Mouse (Mus musculus) cerebellum, adult 8-10 months (tissue): ENCODE measurements around the gene Mpnd.

Source experiments
- DNase-seq: peaks from one replicate; pipeline ENCODE4 v3.0.0; 2022

Mpnd gene

DNA sequence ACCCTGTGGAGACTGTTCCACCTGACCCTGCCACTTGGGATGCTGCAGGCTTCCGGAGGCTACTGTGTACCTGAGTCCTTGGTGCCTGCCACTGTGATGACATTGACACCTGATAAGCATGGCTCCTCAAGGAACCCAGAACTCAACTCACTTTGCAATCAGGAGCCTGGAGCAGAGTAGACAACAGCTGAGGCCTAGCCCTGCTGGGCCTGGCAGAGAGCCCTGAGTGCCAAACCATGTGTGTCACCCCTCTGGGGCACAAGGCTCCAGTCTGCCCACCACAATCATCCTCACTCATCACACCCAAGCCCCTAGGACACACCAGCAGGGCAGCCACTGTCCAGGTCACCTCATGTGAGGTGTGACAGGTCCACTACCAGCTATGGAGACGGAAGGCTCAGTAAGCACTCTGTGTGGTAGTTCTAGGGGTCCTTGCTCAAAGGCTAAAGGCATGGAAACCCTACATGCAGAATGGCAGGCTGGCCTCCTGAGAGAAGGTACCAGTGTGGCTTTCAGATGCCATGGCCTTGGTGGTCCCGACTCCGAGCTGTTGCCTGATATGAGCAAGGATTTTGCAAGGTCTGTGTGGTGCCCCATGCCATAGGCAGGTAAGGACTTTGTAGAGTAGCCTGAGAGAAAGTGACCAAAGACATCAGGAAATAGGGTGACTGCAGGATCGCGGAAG lies 15.0 kb downstream of the Mpnd start:
- no peak for DNase-seq

DNA sequence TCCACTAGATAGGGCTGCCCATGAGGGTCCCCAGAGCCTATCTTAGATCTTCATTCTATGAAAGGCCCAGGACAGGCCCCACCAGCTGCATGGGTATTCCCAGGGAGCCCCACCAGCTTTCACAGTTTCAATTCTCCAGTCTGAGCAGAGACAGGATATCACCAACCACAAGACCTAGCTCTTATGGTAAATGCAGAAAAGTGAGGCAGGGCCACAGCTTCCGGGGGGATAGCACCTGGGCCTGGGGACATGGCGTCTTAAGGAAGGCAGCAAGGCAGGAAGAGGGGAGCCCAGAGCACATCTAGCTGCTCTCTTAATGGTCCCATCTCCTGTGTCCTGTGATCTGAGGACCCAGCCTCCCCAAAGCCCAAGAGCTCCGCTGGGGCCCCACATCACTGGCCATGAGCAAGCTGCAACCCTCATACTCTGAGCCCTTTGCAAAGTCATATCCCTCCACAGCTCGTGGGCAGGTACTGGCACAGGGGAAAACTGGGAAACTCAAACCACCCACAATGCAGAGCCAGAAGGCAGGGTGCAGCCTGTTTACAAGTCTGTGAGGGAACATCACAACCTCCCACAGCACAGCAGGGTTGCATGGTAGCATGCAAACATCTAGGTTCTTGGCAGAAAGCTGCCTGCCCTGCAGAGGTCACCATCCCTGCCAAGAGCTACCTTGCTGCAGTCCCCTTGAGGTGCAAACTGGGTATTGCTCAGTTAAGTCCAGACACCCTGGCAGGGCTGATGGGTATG lies 15.8 kb downstream of the Mpnd start:
- peak; percentile 37 for DNase-seq

DNA sequence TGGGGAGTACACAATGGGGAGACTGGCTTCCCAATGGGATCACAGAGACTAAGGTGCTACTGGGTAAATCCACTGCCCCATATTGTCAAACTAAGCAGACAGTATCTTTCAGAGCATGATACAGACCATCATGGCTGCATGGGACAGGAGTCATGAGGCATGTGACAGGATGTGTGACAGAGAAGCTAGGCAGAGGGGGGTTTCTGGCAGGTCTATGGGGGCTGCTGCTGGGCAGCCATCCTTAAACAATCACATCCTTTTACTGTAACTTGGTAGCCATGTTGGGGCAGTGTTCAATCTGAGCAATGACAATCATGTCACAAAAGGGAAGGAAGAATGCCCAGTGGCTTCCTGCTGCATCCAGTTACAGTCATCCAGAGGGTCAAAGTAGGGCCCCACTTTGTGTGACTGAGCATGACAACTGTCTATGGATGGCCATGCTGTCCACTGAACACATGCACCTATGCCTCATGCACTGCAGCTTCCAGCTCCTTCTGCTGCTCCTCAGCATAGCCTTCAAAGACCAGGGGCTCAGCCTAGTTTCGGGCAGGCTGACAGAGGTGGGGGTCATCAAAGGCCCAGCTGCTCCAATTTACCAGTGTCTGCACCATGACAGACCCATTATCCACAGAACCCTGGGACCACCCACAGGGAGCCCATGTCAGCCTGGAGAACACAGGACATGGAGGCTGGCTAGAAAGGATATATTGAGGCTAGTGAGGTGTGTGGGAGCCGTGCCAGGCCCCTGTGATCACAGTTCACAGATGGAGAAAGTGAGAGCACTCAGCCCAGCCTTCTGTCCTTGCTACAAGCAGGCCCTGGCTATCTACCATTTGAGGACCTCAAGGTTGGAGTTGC lies 16.8 kb downstream of the Mpnd start:
- peak; percentile 70 for DNase-seq

DNA sequence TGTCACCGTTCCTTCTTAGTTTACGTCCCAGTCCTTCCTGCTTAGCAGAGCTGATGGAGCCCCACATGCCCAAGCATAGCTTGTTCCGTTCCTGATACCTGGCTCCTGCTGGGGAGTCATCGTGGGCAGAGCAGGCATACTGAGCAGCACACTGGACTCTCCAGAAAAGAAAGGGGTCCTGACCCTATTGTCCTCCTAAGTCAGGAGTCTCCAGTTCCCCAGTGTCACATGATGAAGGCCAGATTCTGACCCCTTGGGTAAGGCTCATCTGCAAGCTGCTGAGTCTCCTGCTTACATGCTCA lies 17.4 kb downstream of the Mpnd start:
- DNase-seq: no peak

DNA sequence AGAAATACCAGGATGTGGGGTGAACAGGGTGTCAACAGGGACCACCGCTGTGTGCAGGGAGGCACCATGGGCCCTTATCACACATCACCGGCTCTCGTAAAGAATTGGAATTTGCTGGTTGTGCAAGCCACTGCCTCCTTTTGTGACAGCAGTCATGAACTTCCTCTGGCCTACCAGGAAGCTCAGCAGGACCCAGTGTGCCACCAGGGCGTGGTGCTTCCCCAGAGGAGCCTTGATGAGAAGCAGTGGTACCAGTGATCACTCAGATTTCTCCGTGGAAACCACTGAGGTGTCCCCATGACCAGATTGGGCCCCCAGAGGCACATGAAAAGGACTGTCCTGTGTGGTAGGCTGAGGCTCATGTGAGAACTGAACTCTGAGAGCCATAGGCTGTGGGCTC lies 17.9 kb downstream of the Mpnd start:
- DNase-seq: peak; percentile 27

DNA sequence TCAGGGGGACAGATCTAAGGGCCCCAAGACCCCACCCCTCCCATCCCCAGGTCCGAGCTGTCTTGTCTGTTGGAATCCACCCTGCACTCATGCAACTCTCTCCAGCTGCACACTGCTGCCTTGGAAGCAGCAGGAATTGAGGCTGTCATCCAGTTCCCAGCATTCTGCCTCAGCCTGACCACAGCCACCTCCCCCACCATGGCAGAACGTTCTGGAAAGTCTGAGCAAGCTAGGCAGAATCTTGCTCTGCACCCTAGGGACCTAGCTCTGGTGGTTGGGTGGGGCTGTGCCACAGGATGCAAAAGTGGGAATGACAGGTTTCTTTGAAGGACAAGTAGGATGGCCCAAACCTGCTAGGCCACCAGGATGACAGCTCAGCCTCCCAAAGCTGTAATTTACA lies 19.0 kb downstream of the Mpnd start:
- no peak for DNase-seq

DNA sequence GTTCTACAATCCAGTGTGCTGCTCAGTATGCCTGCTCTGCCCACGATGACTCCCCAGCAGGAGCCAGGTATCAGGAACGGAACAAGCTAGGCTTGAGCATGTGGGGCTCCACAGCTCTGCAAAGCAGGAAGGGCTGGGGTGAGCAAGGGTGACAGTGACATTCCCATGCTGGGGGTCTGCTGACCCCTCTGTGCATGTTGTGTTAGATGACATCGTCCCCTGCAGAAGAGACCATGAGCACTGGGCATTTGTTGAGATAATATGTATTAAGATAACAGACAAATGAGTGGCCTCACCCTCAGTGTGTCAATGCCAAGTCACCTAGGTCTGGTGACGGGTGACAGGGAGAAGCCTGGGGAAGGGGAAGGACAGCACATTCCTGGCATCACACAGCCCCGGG lies 19.4 kb downstream of the Mpnd start:
- no peak for DNase-seq

DNA sequence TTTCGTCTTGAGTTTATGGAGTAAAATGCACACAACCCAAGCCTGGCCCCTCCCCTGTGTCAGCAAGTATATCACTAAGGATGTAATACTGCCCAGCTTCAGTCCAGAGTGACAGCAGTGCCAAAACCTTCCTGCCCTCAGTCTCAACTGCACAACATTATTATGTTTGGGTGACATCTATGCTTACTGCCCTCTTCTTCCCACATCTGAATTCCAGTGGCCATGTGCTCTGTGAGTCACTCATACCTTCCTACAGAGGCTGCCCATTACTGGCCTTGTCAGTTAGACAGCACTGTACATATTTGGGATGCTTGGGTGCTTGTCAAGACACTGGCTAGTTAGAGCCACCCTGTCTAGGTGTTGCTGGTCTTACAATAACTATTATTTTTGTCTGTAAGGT lies 20.8 kb downstream of the Mpnd start:
- DNase-seq: no peak

DNA sequence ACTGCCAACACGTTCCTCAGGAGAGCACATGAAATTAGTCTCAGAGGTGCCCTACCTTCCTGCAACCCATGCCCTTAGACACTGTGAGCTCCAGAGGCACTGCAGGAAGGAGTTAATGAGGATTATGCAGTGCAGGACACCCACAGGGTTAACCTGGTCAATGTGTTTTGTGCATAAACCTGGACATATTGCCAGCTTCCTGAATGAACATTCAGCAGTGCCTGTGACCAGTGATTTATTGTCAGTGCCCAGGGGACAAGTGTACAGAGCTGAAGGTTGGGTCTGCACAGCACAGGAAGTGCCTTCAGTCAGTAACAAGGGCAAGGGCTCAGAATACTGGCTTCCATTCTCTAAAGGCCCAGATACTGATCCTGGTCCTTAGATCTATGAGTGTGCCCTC lies 21.4 kb downstream of the Mpnd start:
- DNase-seq: no peak

DNA sequence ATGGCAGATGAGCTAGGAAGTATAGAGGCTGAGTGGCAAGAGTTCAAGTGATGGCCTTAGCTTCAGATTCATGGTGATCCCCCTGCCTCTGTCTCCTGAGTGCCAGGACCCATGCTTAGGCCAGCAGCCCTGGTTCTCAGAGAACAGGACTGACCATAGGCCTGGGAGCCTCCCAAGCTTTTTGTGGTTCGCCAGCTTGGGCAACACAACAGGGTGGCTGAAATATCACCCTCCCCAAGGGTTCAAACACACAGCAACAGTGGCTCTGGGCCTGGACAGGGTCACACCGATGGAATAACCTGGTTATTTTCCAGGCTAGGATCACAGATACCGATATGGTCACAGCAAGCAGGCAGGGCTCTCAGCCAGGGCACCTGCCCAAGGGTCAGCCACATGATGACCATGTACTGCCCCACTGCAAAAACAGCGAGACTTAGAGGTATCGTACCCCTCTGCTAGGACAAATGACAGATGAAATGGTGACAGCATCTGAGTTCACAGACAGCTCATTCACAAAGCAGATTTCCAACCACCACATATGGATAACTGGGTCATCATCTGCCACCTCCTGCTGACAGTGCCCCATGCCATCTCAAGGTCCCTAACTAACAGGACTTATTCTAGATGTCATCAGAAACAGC lies 22.4 kb downstream of the Mpnd start:
- peak; percentile 63 for DNase-seq

DNA sequence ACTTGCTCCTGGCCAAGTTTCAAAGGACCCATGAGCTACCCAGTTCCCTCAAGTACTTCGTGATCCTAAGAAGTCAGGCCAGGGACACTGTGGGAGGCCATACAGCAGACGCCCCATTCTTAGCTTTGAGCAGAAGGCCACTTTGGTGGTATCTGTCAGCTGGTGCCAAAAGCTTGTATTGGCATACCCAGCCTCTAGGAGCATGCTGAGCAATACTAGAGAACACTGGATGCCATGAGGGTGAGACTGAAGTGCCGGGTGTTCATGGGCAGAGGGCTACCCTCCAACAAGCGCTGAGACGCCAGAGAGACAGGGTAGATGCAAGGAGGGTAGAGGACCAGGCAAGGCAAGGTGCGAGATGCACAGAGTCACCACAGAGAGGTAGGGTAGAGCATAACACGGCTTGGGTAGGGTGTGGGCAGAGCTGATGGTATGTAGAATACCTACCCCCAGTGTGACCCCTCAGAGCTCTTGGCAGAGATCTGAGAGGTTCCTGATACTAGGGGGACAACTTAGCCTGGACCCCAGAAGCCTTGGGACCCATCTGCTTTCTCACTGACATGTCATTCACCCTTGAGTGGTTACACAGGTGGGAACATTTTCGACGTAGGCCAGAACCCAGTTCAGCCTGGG lies 24.8 kb downstream of the Mpnd start:
- peak; percentile 39 for DNase-seq

DNA sequence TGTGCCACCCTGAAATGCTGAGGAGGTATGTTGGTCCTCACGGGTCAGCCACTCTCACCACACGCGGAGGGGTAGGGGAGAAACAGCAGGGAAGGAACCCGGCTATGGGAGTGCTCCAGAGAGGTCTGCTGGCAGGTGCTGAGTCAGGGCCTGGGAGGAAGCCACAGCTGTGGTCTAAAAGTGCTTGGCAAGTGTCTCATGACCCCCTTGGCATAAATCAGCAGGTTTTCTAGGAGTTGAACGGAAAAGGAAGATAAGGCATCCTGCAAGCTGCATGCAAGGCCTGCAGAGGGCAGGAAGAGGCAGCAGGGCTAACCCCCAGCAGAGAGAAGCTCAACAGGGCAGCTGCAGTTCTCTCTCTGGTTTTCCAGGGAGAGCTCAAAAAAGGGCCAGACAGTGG lies 25.4 kb downstream of the Mpnd start:
- DNase-seq: peak; percentile 37

DNA sequence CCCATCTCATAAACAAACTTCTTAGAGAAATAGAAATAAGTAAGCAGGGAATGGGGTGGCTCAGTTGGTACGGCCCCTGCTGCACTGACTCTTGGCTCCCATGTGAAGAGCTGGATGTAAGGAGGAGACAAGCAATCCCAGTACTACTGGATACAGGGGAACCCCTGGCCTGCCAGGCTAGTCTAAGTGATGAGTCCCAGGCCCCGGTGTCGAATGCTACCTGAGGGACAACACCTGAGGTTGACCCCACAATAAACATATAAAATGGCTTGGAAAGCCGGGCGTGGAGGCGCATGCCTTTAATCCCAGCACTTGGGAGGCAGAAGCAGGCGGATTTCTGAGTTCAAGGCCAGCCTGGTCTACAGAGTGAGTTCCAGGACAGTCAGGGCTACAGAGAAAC lies 25.9 kb downstream of the Mpnd start:
- no peak for DNase-seq

DNA sequence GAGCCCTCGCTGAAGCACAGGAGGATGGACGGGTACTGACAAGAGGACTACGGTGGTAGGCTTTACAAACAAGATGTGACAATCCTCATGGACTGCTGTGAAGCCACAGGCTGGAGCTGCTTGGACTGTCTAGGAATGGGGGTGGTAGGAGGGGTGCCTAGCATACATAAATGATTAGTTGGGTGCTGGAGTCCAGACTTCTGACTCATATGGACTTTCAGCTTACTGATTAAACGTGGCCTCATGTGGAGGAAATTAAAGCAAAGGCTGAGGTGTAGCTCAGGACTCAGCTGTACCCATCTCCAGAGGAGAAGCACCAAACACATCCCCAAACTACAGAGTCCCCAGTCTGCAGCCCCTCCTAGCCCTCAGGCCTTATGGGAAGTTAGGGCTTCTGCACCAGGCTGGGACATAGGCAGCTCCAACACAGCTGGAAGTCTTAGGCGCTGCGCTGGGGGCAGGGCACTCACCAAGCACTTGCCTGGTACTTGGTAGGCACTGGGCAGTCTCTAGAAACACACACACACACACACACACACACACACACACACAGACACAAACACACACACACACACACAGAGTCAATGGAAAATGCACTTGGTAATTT lies 26.7 kb downstream of the Mpnd start:
- no peak for DNase-seq

DNA sequence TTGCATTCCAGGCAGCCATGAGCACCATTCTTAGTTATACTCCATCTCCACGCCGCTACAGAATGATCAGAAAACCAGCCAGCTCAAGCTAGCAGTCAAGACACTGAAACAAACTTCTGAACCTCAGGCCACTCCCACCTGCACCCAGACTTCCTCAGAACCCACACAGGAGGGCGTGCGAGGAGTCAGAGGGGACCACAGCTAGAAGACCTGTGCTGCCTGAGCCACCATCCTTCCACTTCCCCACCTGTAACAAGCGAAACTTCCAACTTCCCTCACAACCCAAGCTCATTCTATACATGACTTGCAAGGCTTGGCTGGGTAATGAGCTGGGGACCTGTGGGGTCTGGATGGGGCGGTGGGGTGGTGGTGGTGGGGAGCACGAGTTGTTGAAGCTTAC lies 27.3 kb downstream of the Mpnd start:
- DNase-seq: no peak

DNA sequence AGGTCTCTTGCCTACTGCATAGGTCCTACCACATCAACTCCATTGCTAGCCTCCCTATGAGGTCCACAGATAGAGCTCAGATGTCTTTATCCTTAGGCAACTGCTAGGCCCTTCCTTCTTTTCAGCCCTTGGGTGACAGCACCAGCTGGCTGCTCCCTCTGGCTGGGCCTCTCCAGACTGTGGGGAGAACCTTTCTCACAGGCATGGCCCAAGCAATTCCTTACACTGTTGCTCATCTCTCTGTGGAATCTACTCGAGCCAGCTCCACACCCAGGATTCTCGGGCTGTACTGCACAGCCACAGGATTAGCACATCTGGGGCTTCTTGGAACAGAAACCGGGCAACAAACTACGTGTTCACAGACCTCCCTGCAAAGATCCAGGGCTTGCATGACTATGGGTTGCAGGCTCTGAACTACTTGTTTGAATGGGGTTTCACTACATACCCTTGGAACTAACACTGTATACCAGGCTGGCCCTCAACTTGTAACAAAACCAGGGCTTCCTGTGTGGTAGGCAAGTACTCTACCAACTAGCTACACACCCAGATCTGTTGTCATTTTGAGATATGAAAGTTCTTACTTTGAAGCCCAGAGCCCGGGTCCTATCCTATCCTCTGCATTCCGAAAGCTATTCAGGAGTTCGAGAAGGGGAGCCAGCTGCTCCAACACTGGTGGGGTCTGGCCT lies 28.7 kb downstream of the Mpnd start:
- no peak for DNase-seq

DNA sequence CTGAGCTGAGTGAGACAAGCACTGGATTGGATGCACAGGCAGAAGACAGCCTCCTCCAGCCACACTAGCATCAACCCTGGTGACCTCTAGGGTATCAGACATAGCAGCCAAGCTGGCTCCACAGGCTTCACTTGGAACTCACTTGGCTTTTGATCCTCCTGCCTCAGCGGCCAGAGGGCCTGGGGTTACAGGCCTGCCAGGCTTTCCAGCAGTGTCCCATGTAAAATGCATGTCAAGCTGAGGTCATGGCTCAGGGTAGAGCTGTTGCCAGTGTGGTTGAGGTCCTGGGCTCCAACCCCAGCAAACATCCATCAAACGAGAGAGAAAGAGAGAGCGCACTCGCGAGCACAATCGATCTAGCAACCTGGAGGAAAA lies 29.2 kb downstream of the Mpnd start:
- DNase-seq: peak; percentile 25

DNA sequence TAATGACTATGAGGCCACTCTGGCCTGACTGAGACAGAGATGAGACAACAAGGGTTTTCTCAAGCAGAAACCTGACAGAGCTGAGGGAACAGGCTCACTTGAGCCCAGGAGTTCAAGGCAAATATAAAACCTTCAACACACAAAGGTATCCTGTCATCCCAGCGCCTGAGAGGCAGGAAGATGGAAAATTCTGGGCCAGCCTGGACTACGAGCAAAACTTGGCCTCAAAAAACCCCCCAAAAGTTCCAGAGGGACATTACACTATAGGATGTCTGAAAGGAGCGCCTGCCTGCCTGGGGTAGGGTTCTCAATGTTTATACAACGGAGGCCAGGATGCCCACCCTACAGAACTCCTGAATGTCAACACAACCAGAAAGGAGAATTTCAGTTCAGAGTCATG lies 29.7 kb downstream of the Mpnd start:
- peak; percentile 23 for DNase-seq

DNA sequence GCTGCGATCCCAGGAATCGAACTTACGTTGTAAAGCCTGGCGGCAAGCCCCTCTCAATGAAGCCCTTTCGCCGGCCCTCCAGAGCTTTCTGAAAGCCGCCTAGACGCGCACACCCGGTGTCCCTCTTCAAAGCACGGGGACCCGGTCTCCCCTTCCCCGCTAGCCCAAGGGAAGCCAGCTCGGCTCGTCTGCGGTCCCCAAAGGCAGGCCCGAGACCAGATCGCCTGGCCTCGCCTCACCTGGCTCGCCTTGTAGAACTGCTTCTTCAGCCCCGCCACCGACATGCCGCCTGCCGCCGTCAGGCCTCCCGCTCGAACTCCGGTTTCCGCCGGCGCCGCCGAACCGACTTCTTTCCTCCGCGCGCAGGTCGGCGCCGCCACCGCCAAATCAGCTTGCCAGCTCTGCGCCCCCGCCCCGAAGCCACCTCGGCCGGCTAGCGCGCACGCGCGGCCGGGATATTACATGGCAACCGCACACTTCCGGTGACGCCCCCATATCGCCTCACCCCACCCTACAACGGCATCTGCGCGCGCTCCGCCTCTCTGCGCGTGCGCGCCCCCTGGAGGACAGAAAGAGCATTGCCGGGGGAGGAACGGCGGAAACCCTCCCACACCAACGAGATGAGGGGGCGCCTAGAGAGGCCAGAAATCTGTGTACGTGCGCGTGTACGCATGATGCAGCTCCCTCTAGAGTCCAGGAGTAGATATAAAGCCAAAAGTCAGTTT lies 30.8 kb downstream of the Mpnd start, which contains the start of gene Sh3gl1:
Sh3gl1 (minus strand) TSS at position 460 of the 725 bp plus-strand sequence.
- DNase-seq: peak; percentile 99

DNA sequence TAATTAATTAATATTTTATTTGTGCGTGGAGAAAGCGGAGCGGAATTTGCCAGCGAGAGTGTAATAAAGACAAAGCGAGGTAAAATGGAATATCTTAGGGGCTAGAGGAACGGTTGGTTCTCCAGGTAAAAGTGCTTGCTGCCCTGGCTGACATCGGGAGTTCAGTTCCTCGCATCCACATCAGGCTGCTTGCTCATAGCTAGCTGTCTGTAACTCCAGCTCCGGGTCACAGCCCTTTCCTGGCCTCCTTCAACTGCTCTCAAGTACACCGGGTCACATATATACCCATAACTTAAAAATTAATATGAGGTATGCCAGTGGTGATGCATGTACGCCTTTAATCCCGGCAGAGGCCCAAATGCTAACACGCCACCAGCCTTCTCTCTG lies 31.4 kb downstream of the Mpnd start:
- DNase-seq: no peak

DNA sequence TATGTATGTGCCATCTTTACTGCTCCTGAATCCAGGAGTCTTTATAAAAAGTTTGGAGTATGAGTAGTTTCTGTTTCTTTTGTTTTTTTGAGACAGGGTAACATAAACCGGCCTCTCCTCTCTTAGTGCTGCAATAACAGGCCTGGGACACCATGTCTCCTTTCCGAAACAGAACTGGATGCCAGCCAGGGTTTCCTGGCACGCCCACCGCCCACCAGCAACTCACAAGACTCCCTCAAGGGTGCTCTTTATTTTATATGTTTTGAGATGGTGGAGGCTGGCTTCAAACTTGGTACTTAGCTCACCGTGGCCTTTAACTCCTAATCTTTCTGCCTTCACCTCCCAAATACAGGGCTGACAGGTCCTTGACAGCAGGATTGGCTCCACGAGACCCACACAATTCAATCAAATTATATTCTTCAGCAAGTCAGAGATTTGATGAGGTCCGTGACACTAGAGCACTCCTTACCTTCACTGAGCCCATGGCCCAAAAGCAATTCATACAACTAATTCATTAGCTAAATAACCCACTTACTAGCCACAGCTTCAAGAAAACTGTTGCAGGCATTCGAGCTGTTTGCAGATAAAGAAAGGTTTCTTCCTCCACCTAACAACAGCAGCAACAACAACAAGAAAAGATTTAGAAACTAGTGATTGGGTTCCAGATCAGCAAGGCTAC lies 33.2 kb downstream of the Mpnd start:
- peak; percentile 39 for DNase-seq
